Mouse (Mus musculus) stomach, postnatal 0 days (tissue): ENCODE results near the gene Nkx1-2.

Experiments
- CTCF ChIP-seq: IDR thresholded peaks from 2 replicates; pipeline ENCODE4 v1.5.1; 2016; ENCODE audit warnings: antibody characterized with exemption, low read depth, mild to moderate bottlenecking, moderate library complexity
- EP300 ChIP-seq: optimal IDR thresholded peaks from 2 replicates; pipeline ENCODE3; 2016; ENCODE audit warnings: antibody characterized with exemption

DNA sequence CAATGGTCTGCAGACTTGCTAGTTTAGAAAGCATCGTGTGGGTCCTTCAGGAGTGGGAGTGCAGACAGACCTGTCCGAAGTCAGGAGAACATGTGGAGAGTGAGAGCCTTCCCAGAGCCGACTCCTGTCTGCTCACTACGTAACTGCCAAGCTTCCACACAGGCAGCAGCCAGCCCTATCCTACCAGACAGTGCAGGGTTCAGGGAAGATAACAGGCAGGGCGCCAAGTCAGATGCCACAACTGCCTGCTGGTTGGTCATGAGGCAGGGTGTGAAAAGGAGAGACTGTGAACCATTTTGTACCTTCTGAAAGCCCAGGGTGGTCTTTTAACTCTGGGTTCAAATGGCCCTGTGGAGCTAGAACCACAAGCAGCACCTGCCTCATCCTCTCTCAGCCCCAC is 29.4 kb downstream of the Nkx1-2 start:
- TF ChIP-seq CTCF (no peak), EP300 (no peak)
